Mouse (Mus musculus): ENCODE measurements at regions not wholly inside any gene's neighbourhood (a gene's known extent, or its start where the extent isn't known, plus 50 kb on each side); places are given as distances from the start of the nearest gene placed in this dataset.

DNA sequence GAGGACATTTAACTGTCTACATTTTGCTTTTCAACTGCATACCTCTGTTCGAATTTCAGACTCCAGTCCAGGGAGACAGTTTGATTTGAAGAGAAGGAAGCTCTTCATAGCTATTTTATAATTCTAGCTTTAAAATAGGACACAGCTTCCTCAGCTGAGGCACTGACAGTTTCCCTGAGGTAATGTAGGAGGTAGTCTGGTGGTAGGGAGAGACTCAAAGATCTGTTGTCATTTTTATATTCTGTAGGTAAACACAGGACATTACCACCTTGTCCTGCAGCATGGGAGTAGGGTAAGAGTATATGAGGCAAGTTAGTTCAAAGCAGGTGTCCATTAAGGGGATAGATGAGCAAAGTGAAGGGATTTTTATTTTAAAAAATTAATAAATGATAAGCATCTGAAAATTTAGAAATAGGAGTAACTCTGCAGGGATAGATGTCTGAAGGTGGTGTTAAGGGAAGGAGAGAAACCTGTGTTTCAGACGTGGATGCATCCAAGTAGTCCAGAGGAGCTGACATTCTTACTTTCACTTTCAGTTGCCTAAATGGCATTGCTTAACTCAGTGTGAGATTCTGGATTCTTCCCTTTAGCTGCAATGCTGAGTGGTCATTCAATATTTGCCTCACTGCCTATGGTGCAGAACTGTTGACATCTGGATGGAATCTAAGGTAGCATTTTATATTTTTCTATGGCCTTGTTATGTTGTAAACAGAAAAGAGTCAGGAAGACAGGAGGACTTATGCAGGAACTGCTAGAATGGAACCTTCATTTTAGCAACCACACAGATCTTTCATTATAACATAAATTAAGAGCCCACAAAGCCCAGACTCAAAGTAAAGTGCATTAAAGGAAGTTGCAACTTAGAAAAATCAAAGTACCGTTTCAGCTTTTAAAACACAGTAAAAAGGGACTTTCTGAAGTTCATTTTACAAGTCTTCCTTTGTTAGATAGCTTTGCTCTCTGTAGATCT lies 126.3 kb upstream of the Syt1 start:
- intact Hi-C loops (cut with DNase I) = loop anchor here (5.0 to 10.0 kb wide), 2 partner anchors 190 to 682 kb away; no protein-coding TSS in a partner anchor
- H3K27ac ChIP-seq = peak overlapping the region; percentile 74
- DNase-seq (ENCODE audit: extremely low spot score in 1 of 2, low spot score in 2 of 2) = no peak
- no peak for TF ChIP-seq CTCF (IDR thresholded peaks at IDR 0.05)
- peak overlapping the region; percentile 35 for H3K4me3 ChIP-seq

DNA sequence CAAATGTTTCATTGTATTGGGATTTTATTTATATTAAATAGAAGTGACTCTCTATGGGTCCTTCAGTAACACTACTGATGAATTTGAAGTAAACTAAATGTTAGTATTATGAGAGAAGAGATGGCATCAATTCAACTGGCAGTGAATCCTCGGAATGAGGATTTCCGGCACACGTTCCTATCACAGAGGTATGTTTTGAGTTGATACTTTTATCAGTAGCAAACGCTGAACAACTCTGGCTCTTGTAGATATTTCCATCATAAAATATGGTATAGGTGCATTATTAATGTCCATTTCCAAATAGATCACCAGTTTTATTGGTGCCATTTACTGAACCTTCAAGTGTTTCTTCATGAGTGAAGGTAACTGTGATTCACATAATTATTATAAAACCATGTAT lies 123.7 kb upstream of the Syt1 start:
- H3K27ac ChIP-seq = no peak overlapping the region
- intact Hi-C loops (cut with DNase I) = loop anchor here (10.0 kb wide), 1 partner anchor 680 kb away; no protein-coding TSS in a partner anchor
- no peak for DNase-seq (ENCODE audit: extremely low spot score in 1 of 2, low spot score in 2 of 2)
- TF ChIP-seq CTCF (IDR thresholded peaks at IDR 0.05) = no peak
- H3K4me3 ChIP-seq = no peak overlapping the region

DNA sequence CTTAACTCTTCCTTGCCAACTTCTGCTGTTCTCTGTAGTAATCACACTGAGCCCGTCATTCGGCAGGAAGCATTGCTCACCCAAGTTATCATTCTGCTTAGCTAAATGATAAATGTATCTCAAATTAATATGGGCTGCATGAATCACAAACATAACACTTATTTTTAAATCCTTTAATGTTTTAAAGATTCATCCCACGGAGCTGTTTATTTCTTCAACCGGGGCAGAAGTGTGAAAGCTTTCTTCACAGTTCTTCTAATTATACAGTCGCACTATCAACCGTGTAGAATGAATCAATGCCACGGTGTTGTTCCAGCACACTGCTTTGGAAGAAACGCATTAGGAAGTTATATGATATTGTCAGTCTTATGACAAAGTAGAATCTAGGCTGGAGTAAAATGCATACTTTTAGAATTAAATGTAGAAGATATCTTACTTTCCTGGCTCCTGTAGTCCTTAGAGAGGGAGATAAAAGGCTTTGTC lies 121.3 kb upstream of the Syt1 start:
- intact Hi-C loops (cut with DNase I) = loop anchor here (10.0 kb wide), 1 partner anchor 677 kb away; no protein-coding TSS in a partner anchor
- DNase-seq (ENCODE audit: extremely low spot score in 1 of 2, low spot score in 2 of 2) = no peak
- TF ChIP-seq CTCF (IDR thresholded peaks at IDR 0.05) = no peak
- Histone ChIP-seq H3K4me3 (no peak overlapping the region), H3K27ac (peak overlapping the region; percentile 41)

GRCm38 (mm10) chr10:109129552-109130110 lies 118.8 kb upstream of the Syt1 start:
- DNase-seq (ENCODE audit: extremely low spot score in 1 of 2, low spot score in 2 of 2) = no peak
- intact Hi-C loops (cut with DNase I) = loop anchor here (10.0 kb wide), 1 partner anchor 675 kb away; no protein-coding TSS in a partner anchor
- Histone ChIP-seq H3K4me3 (no peak overlapping the region), H3K27ac (no peak overlapping the region)
- no peak for TF ChIP-seq CTCF (IDR thresholded peaks at IDR 0.05)

GRCm38 (mm10) chr10:109129068-109129467 lies 118.3 kb upstream of the Syt1 start:
- TF ChIP-seq CTCF (IDR thresholded peaks at IDR 0.05) = no peak
- DNase-seq (ENCODE audit: extremely low spot score in 1 of 2, low spot score in 2 of 2) = no peak
- Histone ChIP-seq H3K27ac (no peak overlapping the region), H3K4me3 (no peak overlapping the region)
- intact Hi-C loops (cut with DNase I) = no loop called here

GRCm38 (mm10) chr10:109126699-109127098 lies 115.9 kb upstream of the Syt1 start:
- intact Hi-C loops (cut with DNase I) = no loop called here
- no peak for TF ChIP-seq CTCF (IDR thresholded peaks at IDR 0.05)
- no peak for DNase-seq (ENCODE audit: extremely low spot score in 1 of 2, low spot score in 2 of 2)
- H3K4me3 ChIP-seq = no peak overlapping the region
- H3K27ac ChIP-seq = no peak overlapping the region

DNA sequence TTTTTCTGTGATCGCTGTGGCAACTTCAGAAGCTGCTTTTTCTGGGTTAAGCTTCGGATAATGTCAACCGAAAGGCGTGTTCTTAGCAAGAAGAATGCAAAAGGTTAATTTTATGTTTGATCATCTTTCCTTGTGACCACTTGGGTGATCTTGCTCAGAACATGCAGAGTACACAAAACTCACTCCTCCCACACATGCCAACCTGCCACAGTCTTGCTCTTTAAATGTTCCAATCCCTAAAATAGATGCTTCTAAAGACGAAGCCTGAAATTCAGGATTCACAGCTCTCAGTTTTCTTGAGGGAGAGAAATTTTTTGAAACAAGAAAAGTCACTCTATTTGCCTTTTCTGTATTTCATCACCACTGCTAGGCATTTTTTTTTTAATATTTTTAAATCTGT lies 106.4 kb upstream of the Syt1 start:
- peak overlapping the region; percentile 83 for H3K27ac ChIP-seq
- intact Hi-C loops (cut with DNase I) = loop anchor here (1.0 to 5.0 kb wide), 3 partner anchors 61 to 210 kb away; partner anchors contain the start of gene Syt1
- TF ChIP-seq CTCF (IDR thresholded peaks at IDR 0.05) = no peak
- DNase-seq (ENCODE audit: extremely low spot score in 1 of 2, low spot score in 2 of 2) = peak in 1 of 2 experiments; percentile 37
- no peak overlapping the region for H3K4me3 ChIP-seq

DNA sequence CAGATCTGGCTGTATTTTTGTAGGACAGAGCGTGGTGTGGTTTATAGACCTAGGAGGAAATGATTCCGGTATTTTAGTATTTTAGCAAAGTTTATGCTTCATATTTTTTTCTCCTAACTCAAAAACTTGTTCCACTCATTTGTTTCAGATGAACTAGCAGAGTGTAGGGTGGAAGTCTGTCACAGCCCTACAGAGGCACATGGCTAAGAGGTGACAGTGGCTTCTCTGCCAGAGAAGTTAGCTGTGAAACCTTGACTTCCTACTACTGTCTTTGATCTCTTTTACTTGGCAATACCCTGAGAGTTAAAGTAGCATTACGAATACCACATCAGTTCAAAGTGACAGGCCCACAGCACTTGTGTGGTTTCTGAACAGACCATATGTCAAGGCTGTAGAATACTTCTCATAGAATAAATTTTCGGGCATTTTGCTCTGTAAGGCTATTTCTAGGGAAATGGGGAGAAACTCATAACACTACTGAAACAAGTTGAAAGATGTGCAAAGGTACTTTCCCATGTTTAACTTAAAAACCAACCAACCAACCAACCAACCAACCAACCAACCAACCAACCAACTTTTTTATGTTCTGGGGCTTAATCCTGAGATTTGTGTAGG lies 104.3 kb upstream of the Syt1 start:
- H3K4me3 ChIP-seq = no peak overlapping the region
- intact Hi-C loops (cut with DNase I) = loop anchor here (5.0 kb wide), 2 partner anchors 103 to 212 kb away; partner anchors contain the start of gene Syt1
- TF ChIP-seq CTCF (IDR thresholded peaks at IDR 0.05) = no peak
- no peak overlapping the region for H3K27ac ChIP-seq
- DNase-seq (ENCODE audit: extremely low spot score in 1 of 2, low spot score in 2 of 2) = no peak

- intact Hi-C loops (cut with DNase I) = no loop called here
- no peak for DNase-seq (ENCODE audit: extremely low spot score in 1 of 2, low spot score in 2 of 2)
- Histone ChIP-seq H3K27ac (peak overlapping the region; percentile 9; the same call in 1 of the 2 replicates), H3K4me3 (no peak overlapping the region)
- TF ChIP-seq CTCF (IDR thresholded peaks at IDR 0.05) = no peak
Observed at GRCm38 (mm10) chr10:109105781-109106180, 95.0 kb upstream of the Syt1 start.

- no peak for DNase-seq (ENCODE audit: extremely low spot score in 1 of 2, low spot score in 2 of 2)
- no peak overlapping the region for H3K4me3 ChIP-seq
- intact Hi-C loops (cut with DNase I) = no loop called here
- H3K27ac ChIP-seq = no peak overlapping the region
- TF ChIP-seq CTCF (IDR thresholded peaks at IDR 0.05) = no peak
Observed at GRCm38 (mm10) chr10:109092219-109092618, 81.4 kb upstream of the Syt1 start.

GRCm38 (mm10) chr10:109079773-109080172 lies 69.0 kb upstream of the Syt1 start:
- intact Hi-C loops (cut with DNase I) = no loop called here
- no peak overlapping the region for H3K27ac ChIP-seq
- no peak for DNase-seq (ENCODE audit: extremely low spot score in 1 of 2, low spot score in 2 of 2)
- TF ChIP-seq CTCF (IDR thresholded peaks at IDR 0.05) = no peak
- H3K4me3 ChIP-seq = no peak overlapping the region

- intact Hi-C loops (cut with DNase I) = no loop called here
- no peak for TF ChIP-seq CTCF (IDR thresholded peaks at IDR 0.05)
- DNase-seq (ENCODE audit: extremely low spot score in 1 of 2, low spot score in 2 of 2) = no peak
- H3K27ac ChIP-seq = no peak overlapping the region
- no peak overlapping the region for H3K4me3 ChIP-seq
Observed at GRCm38 (mm10) chr10:109074218-109074617, 63.4 kb upstream of the Syt1 start.

Small RNA genes lying in the stretch of these regions (microRNA-seq; reads per million reads assigned to microRNA genes)
- gene Gm44495 = 0 reads per million in 2 experiments
